Mouse (Mus musculus): ENCODE results near the gene Cacna1s. TPM values are rescaled to one million over a fixed set of nuclear protein-coding genes. Genes with fewer than 3 reads are reported as not detected.

Cacna1s gene
- total and polyA plus RNA-seq, 2 experiments from 2014 or later: 1.1 TPM

DNA sequence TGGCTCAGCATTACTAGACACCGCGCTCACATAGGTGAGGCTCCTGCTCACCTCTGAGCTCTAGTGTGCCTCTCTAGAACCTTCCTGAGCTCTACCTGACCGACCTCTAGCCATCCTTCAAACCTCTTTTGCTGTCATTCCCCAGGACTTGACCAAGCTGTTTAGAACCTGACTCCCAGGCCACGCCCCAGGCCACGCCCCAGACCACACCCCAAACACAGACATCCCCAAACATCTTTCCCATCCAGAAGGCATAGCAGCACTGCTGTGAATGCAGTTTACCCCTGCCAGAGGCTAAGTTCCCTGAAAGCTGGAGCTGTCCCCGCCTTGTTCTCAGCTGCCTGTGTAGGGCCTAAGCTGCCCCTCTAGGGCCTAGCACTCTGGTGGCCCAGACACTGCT lies 68.2 kb downstream of the Cacna1s start:
- H3K9ac ChIP-seq: no peak overlapping the region
- H3K4me2 ChIP-seq (ENCODE audit: low read depth): no peak overlapping the region
- no peak overlapping the region for H3K27ac ChIP-seq (ENCODE audit: low read depth, low read length)
- 54% methylated on average over 6 of the region's 6 CpGs for WGBS
- no peaks in the 10 kb centered on the region for H3K36me3 ChIP-seq (ENCODE audit: insufficient read depth)
- TF ChIP-seq CTCF (IDR thresholded peaks at IDR 0.05; ENCODE audit: low read depth): no peak
- no peak for DNase-seq
- H3K4me3 ChIP-seq (ENCODE audit: low read depth, low read length): no peak overlapping the region
- no peak for ATAC-seq
- no peaks in the 10 kb centered on the region for H3K9me3 ChIP-seq (ENCODE audit: low read length)
- H3K27me3 ChIP-seq (ENCODE audit: insufficient read depth, low read length): no peaks in the 10 kb centered on the region
- 0 out of 2 replicates have a peak, but pooled peaks cover 8% of the 10 kb centered on the region for H3K4me1 ChIP-seq (ENCODE audit: insufficient read depth)

DNA sequence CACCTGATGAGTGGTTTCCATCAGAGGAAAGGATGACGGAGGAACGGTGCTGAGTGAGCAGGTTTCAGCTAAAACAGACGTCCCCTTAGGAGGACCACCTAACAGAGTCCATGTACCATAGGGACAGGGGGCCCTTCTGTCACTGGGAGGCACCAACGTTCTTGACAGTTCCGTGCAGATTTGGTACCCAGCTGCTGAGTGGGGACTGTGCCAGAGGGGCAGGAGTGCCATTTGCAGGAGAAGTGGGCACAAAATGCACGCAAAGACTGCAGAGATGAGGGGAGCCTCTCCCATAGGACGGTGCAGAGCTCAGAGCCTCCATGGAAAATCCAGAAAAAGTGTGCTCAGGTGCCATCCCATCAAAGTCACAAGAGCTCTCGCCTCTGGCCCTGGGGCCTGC lies 69.5 kb downstream of the Cacna1s start:
- H3K4me1 ChIP-seq (ENCODE audit: insufficient read depth): 0 out of 2 replicates have a peak, but pooled peaks cover 8% of the 10 kb centered on the region
- no peak overlapping the region for H3K4me3 ChIP-seq (ENCODE audit: low read depth, low read length)
- no peak overlapping the region for H3K4me2 ChIP-seq (ENCODE audit: low read depth)
- 71% methylated on average over 8 of the region's 8 CpGs for WGBS
- no peaks in the 10 kb centered on the region for H3K9me3 ChIP-seq (ENCODE audit: low read length)
- no peaks in the 10 kb centered on the region for H3K36me3 ChIP-seq (ENCODE audit: insufficient read depth)
- no peak for TF ChIP-seq CTCF (IDR thresholded peaks at IDR 0.05; ENCODE audit: low read depth)
- no peak overlapping the region for H3K9ac ChIP-seq
- DNase-seq (no peak), ATAC-seq (no peak)
- no peaks in the 10 kb centered on the region for H3K27me3 ChIP-seq (ENCODE audit: insufficient read depth, low read length)
- H3K27ac ChIP-seq (ENCODE audit: low read depth, low read length): no peak overlapping the region

DNA sequence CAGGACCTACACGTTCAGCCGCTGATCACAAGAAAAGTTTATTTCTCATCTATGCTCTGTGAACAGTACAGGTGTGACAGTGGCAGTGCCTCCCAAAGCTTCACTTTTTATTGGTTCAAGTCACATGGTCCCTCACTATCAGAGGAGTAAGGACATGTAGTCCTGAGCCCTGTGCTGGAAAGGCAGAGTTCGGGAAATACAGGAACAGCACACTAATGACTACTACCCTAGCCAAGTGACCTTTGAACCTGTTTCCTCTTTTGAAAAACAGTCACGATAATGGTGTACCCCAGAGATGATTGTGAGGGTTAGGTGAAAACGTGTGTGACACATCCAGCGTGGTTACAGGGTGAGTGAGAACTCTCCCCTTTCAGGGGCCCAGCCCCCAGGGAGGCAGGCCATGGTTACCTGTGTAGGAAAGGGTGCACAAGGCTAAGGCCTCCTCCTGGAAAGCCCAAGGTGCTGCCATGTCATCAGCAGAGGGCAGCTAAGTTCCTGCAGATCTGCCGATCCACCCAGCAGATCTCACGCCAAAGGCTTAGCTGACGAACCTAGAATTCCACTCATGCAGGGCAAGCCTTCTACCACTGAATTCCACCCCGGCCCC lies 73.7 kb downstream of the Cacna1s start:
- no peak for ATAC-seq
- no peak overlapping the region for H3K4me2 ChIP-seq (ENCODE audit: low read depth)
- TF ChIP-seq CTCF (IDR thresholded peaks at IDR 0.05; ENCODE audit: low read depth): no peak
- no peak for DNase-seq
- H3K9ac ChIP-seq: no peak overlapping the region
- H3K4me3 ChIP-seq (ENCODE audit: low read depth, low read length): no peak overlapping the region
- no peaks in the 10 kb centered on the region for H3K27me3 ChIP-seq (ENCODE audit: insufficient read depth, low read length)
- 87% methylated on average over 10 of the region's 10 CpGs for WGBS
- H3K4me1 ChIP-seq (ENCODE audit: insufficient read depth): peaks cover 6% of the 10 kb centered on the region; the same call in 1 of the 2 replicates
- H3K36me3 ChIP-seq (ENCODE audit: insufficient read depth): no peaks in the 10 kb centered on the region
- no peaks in the 10 kb centered on the region for H3K9me3 ChIP-seq (ENCODE audit: low read length)
- no peak overlapping the region for H3K27ac ChIP-seq (ENCODE audit: low read depth, low read length)

DNA sequence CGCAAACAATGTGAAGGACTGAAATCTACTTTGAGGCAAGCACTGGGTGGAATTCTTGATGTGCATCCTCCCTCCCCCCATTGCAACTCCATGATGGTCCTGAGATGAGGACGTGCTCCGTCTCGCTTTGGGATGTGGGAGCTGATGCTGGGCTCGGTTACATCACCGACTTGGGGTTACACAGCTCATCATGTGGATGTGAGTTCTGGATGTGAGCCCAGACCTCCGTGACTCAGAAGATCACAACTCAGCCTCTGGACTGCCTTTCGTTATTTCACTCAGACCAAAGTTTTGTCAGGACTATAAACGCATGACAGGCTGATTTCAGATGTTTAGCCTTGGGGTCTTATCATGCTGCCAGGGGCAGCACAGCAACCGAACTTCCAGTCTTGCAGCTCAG lies 74.3 kb downstream of the Cacna1s start:
- 70% methylated on average over 10 of the region's 10 CpGs for WGBS
- DNase-seq (no peak), ATAC-seq (no peak)
- H3K4me2 ChIP-seq (ENCODE audit: low read depth): no peak overlapping the region
- H3K9me3 ChIP-seq (ENCODE audit: low read length): no peaks in the 10 kb centered on the region
- H3K36me3 ChIP-seq (ENCODE audit: insufficient read depth): no peaks in the 10 kb centered on the region
- peaks cover 6% of the 10 kb centered on the region; the same call in 1 of the 2 replicates for H3K4me1 ChIP-seq (ENCODE audit: insufficient read depth)
- H3K9ac ChIP-seq: no peak overlapping the region
- H3K27me3 ChIP-seq (ENCODE audit: insufficient read depth, low read length): no peaks in the 10 kb centered on the region
- H3K4me3 ChIP-seq (ENCODE audit: low read depth, low read length): no peak overlapping the region
- no peak overlapping the region for H3K27ac ChIP-seq (ENCODE audit: low read depth, low read length)
- no peak for TF ChIP-seq CTCF (IDR thresholded peaks at IDR 0.05; ENCODE audit: low read depth)

DNA sequence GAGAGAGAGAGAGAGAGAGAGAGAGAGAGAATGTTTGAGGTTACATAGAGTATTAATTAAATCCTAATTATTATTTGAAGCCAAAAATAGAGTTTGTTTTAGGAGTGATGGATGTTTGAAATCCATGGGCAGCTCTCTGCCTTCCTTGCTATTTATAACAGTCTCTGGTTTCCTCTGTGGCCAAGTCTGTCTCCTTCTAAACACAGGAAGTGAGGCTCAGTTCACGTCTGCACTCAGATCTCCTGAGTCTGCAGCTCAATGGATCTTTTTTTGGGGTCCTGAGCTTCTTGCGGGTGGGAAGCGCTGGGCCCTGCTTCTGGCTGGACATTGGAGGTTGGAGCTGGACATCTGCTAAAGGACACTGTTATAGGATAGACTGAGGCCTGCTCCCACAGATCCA lies 75.3 kb downstream of the Cacna1s start:
- no peak overlapping the region; the same call in 1 of the 2 replicates for H3K27ac ChIP-seq (ENCODE audit: low read depth, low read length)
- H3K9me3 ChIP-seq (ENCODE audit: low read length): no peaks in the 10 kb centered on the region
- no peak for TF ChIP-seq CTCF (IDR thresholded peaks at IDR 0.05; ENCODE audit: low read depth)
- H3K27me3 ChIP-seq (ENCODE audit: insufficient read depth, low read length): no peaks in the 10 kb centered on the region
- no peak for DNase-seq
- H3K9ac ChIP-seq: no peak overlapping the region
- no peak for ATAC-seq
- 79% methylated on average over 3 of the region's 3 CpGs for WGBS
- H3K4me3 ChIP-seq (ENCODE audit: low read depth, low read length): no peak overlapping the region
- H3K4me1 ChIP-seq (ENCODE audit: insufficient read depth): peaks cover 6% of the 10 kb centered on the region; the same call in 1 of the 2 replicates
- H3K36me3 ChIP-seq (ENCODE audit: insufficient read depth): no peaks in the 10 kb centered on the region
- H3K4me2 ChIP-seq (ENCODE audit: low read depth): no peak overlapping the region

DNA sequence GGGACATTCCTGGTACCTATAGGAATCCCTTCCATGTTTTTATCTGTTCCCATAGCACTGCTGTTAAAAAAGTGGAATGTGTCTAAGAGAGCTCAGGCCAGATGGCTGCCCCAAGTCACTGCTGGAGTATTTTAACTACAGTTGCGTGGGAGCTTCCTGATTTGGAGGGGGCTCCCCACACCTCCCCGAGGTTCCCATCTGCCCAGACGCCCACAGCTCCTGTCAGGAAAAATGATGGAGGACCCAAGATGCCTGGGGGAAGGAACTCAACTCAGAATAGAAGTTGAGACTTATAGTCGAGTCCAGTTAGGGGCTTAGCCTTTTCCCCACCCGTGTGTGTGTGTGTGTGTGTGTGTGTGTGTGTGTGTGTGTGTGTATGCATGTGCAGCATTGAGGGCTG lies 75.9 kb downstream of the Cacna1s start:
- H3K4me3 ChIP-seq (ENCODE audit: low read depth, low read length): no peak overlapping the region

DNA sequence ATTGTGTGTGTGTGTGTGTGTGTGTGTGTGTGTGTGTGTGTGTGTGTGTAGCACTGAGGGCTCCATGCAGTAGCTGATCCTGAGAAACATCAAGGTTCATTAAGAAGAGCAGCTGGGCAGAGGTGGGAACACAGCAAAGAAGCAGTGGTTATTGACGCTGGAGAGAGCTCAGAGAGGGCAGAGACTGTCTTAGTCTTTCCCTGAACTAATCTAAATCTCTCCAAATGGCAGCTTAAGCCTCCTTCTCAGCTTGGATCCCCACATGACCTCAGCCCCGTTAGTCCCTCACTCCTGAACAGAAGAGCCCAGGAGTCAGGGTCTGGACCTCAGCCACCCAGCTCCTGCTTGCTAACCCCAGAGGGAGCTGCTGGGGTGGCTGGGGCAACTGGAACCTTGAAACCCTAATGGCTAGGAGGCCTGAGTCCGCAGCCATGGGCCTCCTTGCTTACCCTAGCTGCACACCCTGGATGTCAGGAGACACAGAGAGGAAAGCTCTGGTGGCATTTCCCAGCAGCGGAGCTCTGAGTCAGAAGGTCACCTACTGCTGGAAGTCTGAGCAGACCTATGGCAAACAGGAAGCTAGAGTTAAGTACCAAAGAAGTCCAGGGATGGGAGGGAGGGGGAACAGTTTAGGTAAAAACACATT lies 76.5 kb downstream of the Cacna1s start:
- ATAC-seq (no peak), DNase-seq (no peak)
- no peak overlapping the region for H3K9ac ChIP-seq
- TF ChIP-seq CTCF (IDR thresholded peaks at IDR 0.05; ENCODE audit: low read depth): no peak
- peaks cover 6% of the 10 kb centered on the region; the same call in 1 of the 2 replicates for H3K4me1 ChIP-seq (ENCODE audit: insufficient read depth)
- H3K36me3 ChIP-seq (ENCODE audit: insufficient read depth): no peaks in the 10 kb centered on the region
- no peaks in the 10 kb centered on the region for H3K27me3 ChIP-seq (ENCODE audit: insufficient read depth, low read length)
- H3K4me3 ChIP-seq (ENCODE audit: low read depth, low read length): no peak overlapping the region
- H3K4me2 ChIP-seq (ENCODE audit: low read depth): no peak overlapping the region
- H3K9me3 ChIP-seq (ENCODE audit: low read length): no peaks in the 10 kb centered on the region
- WGBS: 58% methylated on average over 4 of the region's 4 CpGs
- no peak overlapping the region for H3K27ac ChIP-seq (ENCODE audit: low read depth, low read length)

More for the DNA sequence above, 75.9 kb downstream of the Cacna1s start:
- ATAC-seq (no peak), DNase-seq (no peak)
- no peaks in the 10 kb centered on the region for H3K27me3 ChIP-seq (ENCODE audit: insufficient read depth, low read length)
- H3K36me3 ChIP-seq (ENCODE audit: insufficient read depth): no peaks in the 10 kb centered on the region
- TF ChIP-seq CTCF (IDR thresholded peaks at IDR 0.05; ENCODE audit: low read depth): no peak
- whole genome bisulfite sequencing: 69% methylated on average over 5 of the region's 5 CpGs
- no peak overlapping the region; the same call in 1 of the 2 replicates for H3K27ac ChIP-seq (ENCODE audit: low read depth, low read length)
- H3K9me3 ChIP-seq (ENCODE audit: low read length): no peaks in the 10 kb centered on the region
- no peak overlapping the region for H3K4me2 ChIP-seq (ENCODE audit: low read depth)
- no peak overlapping the region for H3K9ac ChIP-seq
- H3K4me1 ChIP-seq (ENCODE audit: insufficient read depth): peaks cover 6% of the 10 kb centered on the region; the same call in 1 of the 2 replicates
